Mouse (Mus musculus) heart, embryonic 14.5 days (tissue): Measurements from ENCODE around the gene Tbxa2r. TPM values are rescaled to one million over a fixed set of nuclear protein-coding genes. Genes with fewer than 3 reads are reported as not detected.

Experiments
- ATAC-seq: fragments of 200-750 bp; cut with Nextera tagmentation; 2 replicates; pipeline ENCODE4 v1.8.0; 2017; ENCODE audit warnings: low read depth, moderate TSS enrichment; ENCODE audit not compliant: insufficient number of reproducible peaks, insufficient read depth, low FRiP score
- H3K27ac ChIP-seq, 2 experiments: fragments of 200-500 bp in 1 of 2; fragments of 300-500 bp in 1 of 2; sonication (generic) in 1 of 2; replicated peaks in 1 of 2; 2 replicates each; pipeline ENCODE4 v1.5.1; 2012 to 2014; ENCODE audit warnings: low read depth in 2 of 2, low read length in 2 of 2, control low read depth in 1 of 2, mild to moderate bottlenecking in 1 of 2, mixed read lengths in 1 of 2; ENCODE audit not compliant: control insufficient read depth in 1 of 2, insufficient read depth in 1 of 2
- H3K27me3 ChIP-seq: fragments of 300-500 bp; sonication (generic); 2 replicates; pipeline ENCODE4 v1.6.1; 2014; ENCODE audit warnings: mild to moderate bottlenecking, low read length, control low read depth; ENCODE audit not compliant: control insufficient read depth, insufficient read depth
- H3K36me3 ChIP-seq: fragments of 300-500 bp; sonication (generic); 2 replicates; pipeline ENCODE4 v1.6.1; 2014; ENCODE audit warnings: mild to moderate bottlenecking, control low read depth, low read length, mixed read lengths; ENCODE audit not compliant: control insufficient read depth, insufficient read depth
- H3K4me1 ChIP-seq, 2 experiments: fragments of 200-500 bp in 1 of 2; fragments of 300-500 bp in 1 of 2; sonication (generic) in 1 of 2; 2 replicates each; pipeline ENCODE4 v1.6.1; 2012 to 2014; ENCODE audit warnings: low read length in 2 of 2, control low read depth in 1 of 2, mixed read lengths in 1 of 2; ENCODE audit not compliant: control insufficient read depth in 2 of 2, insufficient read depth in 2 of 2
- H3K4me2 ChIP-seq: fragments of 300-500 bp; sonication (generic); 2 replicates; pipeline ENCODE4 v1.6.1; 2014; ENCODE audit warnings: mild to moderate bottlenecking, low read length
- H3K4me3 ChIP-seq, 2 experiments: fragments of 200-500 bp in 1 of 2; fragments of 300-500 bp in 1 of 2; sonication (generic) in 1 of 2; 2 replicates each; pipeline ENCODE4 v1.5.1; 2012 to 2014; ENCODE audit warnings: low read length in 2 of 2, mild to moderate bottlenecking in 2 of 2, control low read depth in 1 of 2, low read depth in 1 of 2, moderate library complexity in 1 of 2; ENCODE audit not compliant: control insufficient read depth in 1 of 2, insufficient read depth in 1 of 2
- H3K9ac ChIP-seq: fragments of 300-500 bp; sonication (generic); 2 replicates; pipeline ENCODE4 v1.6.1; 2014; ENCODE audit warnings: mild to moderate bottlenecking, low read length
- H3K9me3 ChIP-seq: fragments of 300-500 bp; sonication (generic); 2 replicates; pipeline ENCODE4 v1.6.1; 2016; ENCODE audit warnings: low read length, control low read depth; ENCODE audit not compliant: control insufficient read depth
- WGBS: fragments of 180-500 bp; shearing (Covaris S2); extraction: QIAGEN DNeasy Blood & Tissue Kit; methylation state at CpG from one replicate; pipeline ENCODE4 v1.1.7; 2014; 5-methylcytosine and 5-hydroxymethylcytosine counted together
- polyA plus RNA-seq: library from polyadenylated mRNA; unstranded; fragments of >200 nt; fragmentation: Nextera tagmentation; extraction: Ambion mirVana; gene quantifications from 2 replicates; pipeline ENCODE4 v1.2.1, GENCODE M21; 2014

Gene Tbxa2r
- polyA plus RNA-seq, 1 experiment from 2014 or later = 11.3 TPM

GRCm38 (mm10) chr10:81301321-81301720 is 27.2 kb upstream of the Tbxa2r start:
- no peak overlapping the region for H3K4me3 ChIP-seq
- 78% methylated on average over 9 of the region's 9 CpGs for WGBS
- H3K27ac ChIP-seq = no peak overlapping the region
- ATAC-seq = no peak
- no peak overlapping the region for H3K9ac ChIP-seq
- no peaks in the 10 kb centered on the region for H3K9me3 ChIP-seq
- H3K4me2 ChIP-seq = no peak overlapping the region
- H3K36me3 ChIP-seq = peaks cover 9% of the 10 kb centered on the region
- H3K27me3 ChIP-seq = no peaks in the 10 kb centered on the region
- H3K4me1 ChIP-seq = peaks cover 48 to 70% of the 10 kb centered on the region in 2 experiments

GRCm38 (mm10) chr10:81302288-81302687 is 26.2 kb upstream of the Tbxa2r start:
- H3K4me1 ChIP-seq = peaks cover 47 to 68% of the 10 kb centered on the region in 2 experiments
- WGBS = 44% methylated on average over 4 of the region's 4 CpGs
- H3K4me3 ChIP-seq = no peak overlapping the region
- peak overlapping the region; percentile 55 for H3K9ac ChIP-seq
- H3K27me3 ChIP-seq = no peaks in the 10 kb centered on the region
- H3K9me3 ChIP-seq = no peaks in the 10 kb centered on the region
- ATAC-seq = no peak
- peaks cover 18% of the 10 kb centered on the region for H3K36me3 ChIP-seq
- H3K4me2 ChIP-seq = peak overlapping the region; percentile 48
- peak overlapping the region; percentile 8 to 74 for H3K27ac ChIP-seq

DNA sequence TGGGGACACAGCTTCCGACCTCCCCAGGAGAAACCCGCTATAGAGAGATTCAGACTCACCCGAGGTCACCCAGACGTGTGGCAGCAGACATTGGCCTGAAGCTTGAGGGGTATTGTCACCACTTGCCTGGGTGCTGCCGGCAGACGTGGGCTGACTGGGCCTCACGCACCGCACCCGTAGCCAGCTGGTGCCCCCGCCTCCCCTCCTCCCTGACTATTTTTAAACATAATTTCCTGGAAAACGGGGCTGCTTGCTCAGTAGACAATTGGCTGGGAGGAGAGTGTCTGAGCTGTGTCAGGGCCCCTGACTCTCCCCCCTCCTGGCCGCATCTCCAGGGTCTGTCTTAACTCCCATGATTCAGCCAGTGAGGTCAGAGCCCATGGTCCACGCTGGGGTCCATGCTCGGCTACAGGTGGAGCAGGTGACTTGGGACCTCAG is 25.7 kb upstream of the Tbxa2r start:
- peak overlapping the region; percentile 48 for H3K4me2 ChIP-seq
- peaks cover 42 to 63% of the 10 kb centered on the region in 2 experiments for H3K4me1 ChIP-seq

DNA sequence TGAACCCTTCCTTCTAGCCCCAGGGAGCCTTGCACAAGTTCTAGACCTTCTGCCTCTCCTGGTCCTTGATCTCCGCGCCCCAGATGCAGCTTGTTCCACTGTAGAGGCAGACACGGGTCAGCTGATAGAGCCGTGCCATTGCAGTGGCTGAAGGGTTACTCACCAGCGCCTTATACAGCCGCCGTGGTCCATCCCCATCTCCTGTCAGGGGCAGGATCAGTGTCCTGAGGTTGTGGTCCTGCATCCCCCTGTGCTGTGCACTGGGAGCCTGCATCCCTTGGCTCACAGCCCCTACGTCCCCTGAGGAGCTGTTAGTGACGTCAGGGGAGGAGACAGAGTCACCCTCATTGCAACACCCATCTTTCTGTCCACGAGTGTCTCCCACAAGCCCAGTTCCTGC is 25.3 kb upstream of the Tbxa2r start:
- 49% methylated on average over 10 of the region's 10 CpGs for WGBS
- Histone ChIP-seq H3K4me2 (peak overlapping the region; percentile 48), H3K4me1 (peaks cover 37 to 59% of the 10 kb centered on the region in 2 experiments), H3K4me3 (no peak overlapping the region), H3K9me3 (no peaks in the 10 kb centered on the region), H3K36me3 (peaks cover 28% of the 10 kb centered on the region), H3K9ac (peak overlapping the region; percentile 55), H3K27ac (peak overlapping the region; percentile 3 to 74; a peak in 3 of 4 replicates), H3K27me3 (no peaks in the 10 kb centered on the region)
- no peak for ATAC-seq

More for the DNA sequence above, 25.7 kb upstream of the Tbxa2r start:
- 0 out of 2 replicates have a peak, but pooled peaks have one; percentile 19 for ATAC-seq
- peaks cover 23% of the 10 kb centered on the region for H3K36me3 ChIP-seq
- H3K9ac ChIP-seq = peak overlapping the region; percentile 55
- WGBS = 7% methylated on average over 14 of the region's 14 CpGs
- H3K27me3 ChIP-seq = no peaks in the 10 kb centered on the region
- no peaks in the 10 kb centered on the region for H3K9me3 ChIP-seq
- H3K4me3 ChIP-seq = no peak overlapping the region
- H3K27ac ChIP-seq = peak overlapping the region; percentile 8 to 74

GRCm38 (mm10) chr10:81303761-81304160 is 24.8 kb upstream of the Tbxa2r start:
- H3K27ac ChIP-seq = no peak overlapping the region
- H3K27me3 ChIP-seq = no peaks in the 10 kb centered on the region
- no peak overlapping the region for H3K4me3 ChIP-seq
- H3K9me3 ChIP-seq = no peaks in the 10 kb centered on the region
- 74% methylated on average over 7 of the region's 7 CpGs for WGBS
- H3K36me3 ChIP-seq = peaks cover 33% of the 10 kb centered on the region
- H3K9ac ChIP-seq = no peak overlapping the region
- H3K4me2 ChIP-seq = no peak overlapping the region
- peaks cover 36 to 58% of the 10 kb centered on the region in 2 experiments for H3K4me1 ChIP-seq
- ATAC-seq = no peak

- ATAC-seq = no peak
- 16% methylated on average over 6 of the region's 9 CpGs for WGBS
- H3K4me1 ChIP-seq = peaks cover 30 to 50% of the 10 kb centered on the region in 2 experiments
Observed at GRCm38 (mm10) chr10:81304597-81305238, 23.8 kb upstream of the Tbxa2r start.

GRCm38 (mm10) chr10:81305663-81306062 is 22.9 kb upstream of the Tbxa2r start:
- no peak overlapping the region for H3K4me3 ChIP-seq
- WGBS = 95% methylated on average over 14 of the region's 14 CpGs

More at GRCm38 (mm10) chr10:81304597-81305238, 23.8 kb upstream of the Tbxa2r start:
- Histone ChIP-seq H3K9me3 (no peaks in the 10 kb centered on the region), H3K4me3 (no peak overlapping the region), H3K27ac (no peak overlapping the region), H3K27me3 (no peaks in the 10 kb centered on the region), H3K4me2 (no peak overlapping the region), H3K36me3 (peaks cover 43% of the 10 kb centered on the region), H3K9ac (no peak overlapping the region)

More at GRCm38 (mm10) chr10:81305663-81306062, 22.9 kb upstream of the Tbxa2r start:
- ATAC-seq = no peak
- Histone ChIP-seq H3K4me1 (peaks cover 22 to 41% of the 10 kb centered on the region in 2 experiments), H3K27ac (no peak overlapping the region), H3K27me3 (no peaks in the 10 kb centered on the region), H3K36me3 (peaks cover 52% of the 10 kb centered on the region), H3K9me3 (no peaks in the 10 kb centered on the region), H3K4me2 (no peak overlapping the region), H3K9ac (no peak overlapping the region)
